Mouse (Mus musculus) 3T3-L1 (cell line): ENCODE results near the gene Sf1.

Source experiments
- DNase-seq: peaks from one replicate; pipeline ENCODE4 v3.0.0-alpha.2; 2015; ENCODE audit warnings: low read depth, low spot score

The Sf1 gene

DNA sequence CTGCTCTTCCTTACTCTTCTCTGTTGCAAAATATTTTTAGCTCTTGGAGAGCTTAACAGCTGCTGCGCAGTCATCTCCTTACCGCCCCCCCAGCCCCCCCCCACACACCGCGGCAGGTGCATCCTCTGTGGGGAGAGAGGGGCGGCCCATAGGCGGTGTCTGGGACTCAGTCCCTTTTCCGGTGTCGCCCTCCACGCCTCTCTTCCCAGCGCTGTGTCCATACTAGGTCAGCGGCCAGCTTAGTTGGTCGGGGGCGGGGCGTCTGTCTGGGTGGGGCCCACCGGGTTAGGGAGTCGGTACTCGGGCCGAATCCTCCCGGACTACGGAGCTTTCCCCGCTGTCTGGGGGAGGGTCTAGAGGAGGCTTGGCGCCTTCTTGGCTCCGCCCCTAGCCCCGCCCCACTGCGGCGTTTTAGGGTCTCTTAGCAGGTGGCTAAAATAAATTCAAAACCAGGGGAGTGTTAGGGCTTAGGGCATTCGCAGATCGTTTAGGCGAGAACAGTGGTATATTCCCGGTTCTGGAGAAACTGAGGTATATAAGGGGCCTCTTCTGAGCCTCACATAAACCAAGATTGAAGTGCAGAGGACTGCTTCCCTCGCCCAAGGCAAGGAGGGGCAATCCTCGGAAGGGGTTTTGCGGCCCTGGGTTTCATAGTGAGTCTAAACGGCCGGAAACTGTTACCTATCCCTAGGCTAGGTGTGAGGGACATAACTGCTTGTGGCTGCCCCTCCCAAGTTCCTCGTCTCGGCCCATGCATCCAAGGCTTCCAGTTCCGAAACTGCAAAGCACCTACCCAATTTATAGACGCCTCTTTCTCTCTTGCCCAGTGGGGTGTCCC lies 35.2 kb downstream of the Sf1 start:
- no peak for DNase-seq

GRCm38 (mm10) chr19:6399285-6400095 lies 36.0 kb downstream of the Sf1 start, which contains the start of gene Rasgrp2:
Gene Rasgrp2 (plus strand): TSS chr19:6399340.
- no peak for DNase-seq

GRCm38 (mm10) chr19:6400096-6401086 lies 36.9 kb downstream of the Sf1 start:
- no peak for DNase-seq

GRCm38 (mm10) chr19:6401131-6401815 lies 37.8 kb downstream of the Sf1 start:
- no peak for DNase-seq

DNA sequence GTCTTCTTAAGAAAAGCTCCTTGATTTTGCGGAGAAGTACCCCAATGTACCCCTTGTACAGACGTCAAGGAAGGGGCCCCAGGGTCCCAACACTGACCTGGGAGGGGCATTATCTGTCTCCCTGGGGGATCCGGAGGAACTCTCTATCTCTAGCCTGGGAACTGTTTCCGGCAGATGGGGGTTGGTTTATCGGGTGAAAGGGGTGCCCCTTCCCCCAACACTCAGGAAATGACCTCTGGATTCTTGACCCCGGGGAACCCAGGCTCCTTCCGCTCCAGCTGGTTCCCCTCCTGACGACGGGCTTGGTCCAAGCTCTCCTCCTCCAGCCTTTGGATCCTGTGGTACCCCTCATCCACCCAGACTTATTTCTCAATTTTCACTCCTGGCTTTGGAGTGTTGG lies 38.5 kb downstream of the Sf1 start:
- no peak for DNase-seq

DNA sequence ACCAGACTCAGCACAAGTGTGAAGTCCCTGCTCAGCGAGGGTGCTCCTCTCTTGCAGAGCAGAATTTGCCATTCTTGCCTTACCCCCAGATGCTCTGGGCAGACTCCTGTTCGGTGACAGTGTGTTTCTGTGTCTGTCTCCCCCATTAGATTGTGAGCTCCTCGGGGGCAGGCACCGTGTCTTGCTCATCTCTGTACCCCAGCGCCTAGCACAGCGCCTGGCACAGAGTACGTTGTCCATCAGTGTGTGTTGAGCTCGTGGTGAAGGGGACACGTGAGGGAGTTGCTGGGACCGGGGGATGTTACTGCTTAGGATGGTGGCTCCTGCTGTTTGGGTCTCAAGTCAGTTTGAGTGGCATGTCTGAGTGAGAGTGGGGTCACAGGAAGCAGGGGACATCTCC lies 40.4 kb downstream of the Sf1 start:
- DNase-seq, result no peak

DNA sequence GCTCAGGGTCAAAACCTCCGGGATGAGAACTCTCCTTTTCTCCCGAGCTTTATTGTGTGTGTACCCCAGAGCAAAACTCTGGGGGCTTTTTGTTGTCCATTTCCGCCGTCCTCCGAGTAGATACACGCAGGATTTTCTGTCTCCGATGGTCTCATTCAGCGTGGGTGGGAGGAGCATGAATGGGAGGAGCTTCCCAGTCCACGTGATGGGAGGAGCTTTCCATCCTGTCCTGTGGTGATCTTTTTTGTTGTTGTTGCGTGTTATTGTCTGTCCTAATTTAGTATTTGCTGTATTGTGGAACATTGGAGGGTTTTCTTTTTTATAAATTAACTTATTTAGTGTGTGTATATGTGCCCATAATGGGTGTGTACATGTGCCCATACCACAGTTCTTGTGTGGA lies 41.9 kb downstream of the Sf1 start:
- DNase-seq, result no peak

DNA sequence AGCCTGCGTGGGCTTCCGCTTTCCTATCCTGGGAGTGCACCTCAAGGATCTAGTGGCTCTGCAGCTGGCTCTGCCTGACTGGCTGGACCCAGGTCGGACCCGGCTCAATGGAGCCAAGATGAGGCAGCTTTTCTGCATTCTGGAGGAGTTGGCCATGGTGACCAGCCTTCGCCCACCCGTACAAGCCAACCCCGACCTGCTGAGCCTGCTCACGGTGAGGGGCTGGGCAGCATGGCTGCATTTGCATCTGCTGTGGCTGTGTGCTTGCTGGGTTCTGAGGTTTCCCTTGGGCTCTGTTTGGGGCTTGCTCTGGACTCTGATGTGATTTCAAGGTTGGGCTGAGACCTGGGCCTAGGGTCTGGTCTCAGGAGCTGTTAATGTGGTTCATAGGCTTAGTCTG lies 43.6 kb downstream of the Sf1 start:
- DNase-seq, result no peak

- DNase-seq, result no peak
These were observed 44.5 kb downstream of the Sf1 start for GRCm38 (mm10) chr19:6407816-6408510.

DNA sequence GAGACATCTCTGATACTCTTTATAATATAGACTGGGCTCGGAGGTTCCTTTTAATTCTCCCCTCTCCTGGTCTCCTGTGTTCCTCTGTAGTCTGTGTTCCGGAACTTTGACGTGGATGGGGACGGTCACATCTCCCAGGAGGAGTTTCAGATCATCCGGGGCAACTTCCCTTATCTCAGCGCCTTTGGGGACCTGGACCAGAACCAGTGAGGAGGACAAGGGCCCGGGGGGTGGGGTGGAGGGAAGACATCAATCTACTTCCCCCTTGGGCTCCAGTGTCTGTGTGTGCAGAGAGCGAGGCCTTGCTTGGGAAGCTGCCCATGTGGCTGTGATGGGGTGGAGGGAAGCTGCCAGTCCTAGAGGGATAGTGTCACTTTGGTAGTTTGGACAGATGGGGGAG lies 45.3 kb downstream of the Sf1 start:
- DNase-seq, result no peak

DNA sequence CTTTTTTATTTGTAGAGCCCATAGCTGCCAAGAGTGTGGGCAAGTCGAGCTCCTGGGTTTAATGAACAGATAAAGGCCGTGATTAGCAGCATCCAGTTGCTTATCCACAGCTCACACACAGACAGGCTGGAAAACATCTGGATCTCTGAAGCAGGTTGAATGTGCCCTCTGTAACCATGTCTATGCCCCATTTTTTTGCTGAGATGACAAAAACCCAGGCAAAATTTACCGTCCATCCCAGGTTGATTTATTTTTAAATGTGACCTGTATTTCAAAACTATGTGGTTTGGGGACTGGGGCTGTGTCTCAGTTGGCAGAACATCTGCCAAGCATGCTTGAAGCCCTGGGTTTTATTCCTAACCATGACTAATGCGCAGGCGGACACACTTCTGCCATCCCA lies 45.7 kb downstream of the Sf1 start:
- DNase-seq, result no peak

DNA sequence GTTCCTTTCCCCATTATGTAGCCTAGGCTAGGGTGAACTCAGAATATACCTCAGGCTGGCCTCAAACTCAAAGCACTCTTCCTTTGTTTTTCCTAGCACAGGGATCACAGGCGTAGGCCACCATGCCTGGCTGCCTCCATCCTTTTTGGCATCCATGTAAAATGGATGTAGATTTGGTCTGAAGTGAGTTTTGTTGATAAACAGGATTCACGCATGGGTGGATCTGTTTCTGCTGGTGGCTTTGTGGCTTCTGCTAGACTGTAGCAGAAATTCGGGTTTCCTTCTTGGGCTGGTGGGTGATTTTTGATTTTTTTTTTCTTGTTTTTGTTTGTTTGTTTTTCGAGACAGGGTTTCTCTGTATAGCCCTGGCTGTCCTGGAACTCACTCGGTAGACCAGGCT lies 46.4 kb downstream of the Sf1 start:
- DNase-seq, result no peak

DNA sequence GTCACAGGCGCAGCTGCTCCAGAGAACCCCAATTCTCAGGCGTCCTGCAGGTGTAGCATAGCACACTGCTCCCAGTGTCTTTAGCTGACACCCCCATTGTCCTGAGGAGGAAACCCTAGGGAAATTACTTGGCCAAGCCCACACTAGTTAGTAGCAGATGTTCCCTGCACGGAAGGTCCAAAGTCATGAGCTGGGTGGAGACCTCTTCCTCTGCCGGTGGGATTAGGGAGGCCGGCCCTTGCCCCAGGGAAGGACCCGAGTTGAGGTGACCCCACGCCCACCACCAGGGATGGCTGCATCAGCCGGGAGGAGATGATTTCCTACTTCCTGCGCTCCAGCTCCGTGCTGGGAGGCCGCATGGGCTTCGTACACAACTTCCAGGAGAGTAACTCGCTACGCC lies 49.3 kb downstream of the Sf1 start:
- no peak for DNase-seq

GRCm38 (mm10) chr19:6415454-6415853 lies 52.0 kb downstream of the Sf1 start:
- DNase-seq, result no peak

- DNase-seq, result no peak
These were observed 52.8 kb downstream of the Sf1 start for GRCm38 (mm10) chr19:6416124-6416770.

- no peak for DNase-seq
These were observed 53.6 kb downstream of the Sf1 start for GRCm38 (mm10) chr19:6416894-6417761.

DNA sequence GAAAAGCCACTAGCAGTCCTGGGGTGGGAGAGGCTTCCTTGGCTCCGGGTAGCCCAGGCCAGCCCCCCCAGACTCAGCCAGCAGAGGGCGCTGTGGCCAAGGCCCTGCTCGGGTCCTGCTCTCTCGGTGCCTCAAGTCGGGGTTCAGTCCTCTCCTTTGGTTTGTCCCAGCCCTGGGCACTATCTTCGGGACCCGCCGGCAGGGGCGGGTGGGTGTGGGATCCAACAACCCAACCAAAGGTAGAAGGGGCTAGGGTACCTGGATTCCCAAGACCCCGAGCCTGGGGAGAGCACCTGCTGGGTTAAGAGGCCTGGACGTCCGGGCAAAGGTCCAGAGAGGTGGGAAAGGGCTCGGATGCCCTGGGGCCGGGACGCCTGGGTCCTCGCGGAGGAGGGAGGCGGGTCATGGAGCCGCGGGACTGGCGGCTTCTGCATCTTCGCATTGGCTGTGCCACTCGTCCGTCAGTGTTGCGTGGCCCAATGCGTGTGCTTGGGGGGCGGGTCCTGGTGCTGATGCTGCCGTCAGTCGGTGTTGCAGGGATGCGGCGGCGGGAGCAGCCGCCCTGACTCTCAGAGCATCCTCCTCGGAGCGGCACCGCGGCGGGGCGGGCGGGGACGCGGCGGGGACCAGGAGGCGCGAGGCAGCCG lies 54.9 kb downstream of the Sf1 start, which contains the start of gene Nrxn2:
Gene Nrxn2, plus strand, starts transcription at position 499 of the 647 bp plus-strand sequence.
- DNase-seq, result peak; percentile 75

DNA sequence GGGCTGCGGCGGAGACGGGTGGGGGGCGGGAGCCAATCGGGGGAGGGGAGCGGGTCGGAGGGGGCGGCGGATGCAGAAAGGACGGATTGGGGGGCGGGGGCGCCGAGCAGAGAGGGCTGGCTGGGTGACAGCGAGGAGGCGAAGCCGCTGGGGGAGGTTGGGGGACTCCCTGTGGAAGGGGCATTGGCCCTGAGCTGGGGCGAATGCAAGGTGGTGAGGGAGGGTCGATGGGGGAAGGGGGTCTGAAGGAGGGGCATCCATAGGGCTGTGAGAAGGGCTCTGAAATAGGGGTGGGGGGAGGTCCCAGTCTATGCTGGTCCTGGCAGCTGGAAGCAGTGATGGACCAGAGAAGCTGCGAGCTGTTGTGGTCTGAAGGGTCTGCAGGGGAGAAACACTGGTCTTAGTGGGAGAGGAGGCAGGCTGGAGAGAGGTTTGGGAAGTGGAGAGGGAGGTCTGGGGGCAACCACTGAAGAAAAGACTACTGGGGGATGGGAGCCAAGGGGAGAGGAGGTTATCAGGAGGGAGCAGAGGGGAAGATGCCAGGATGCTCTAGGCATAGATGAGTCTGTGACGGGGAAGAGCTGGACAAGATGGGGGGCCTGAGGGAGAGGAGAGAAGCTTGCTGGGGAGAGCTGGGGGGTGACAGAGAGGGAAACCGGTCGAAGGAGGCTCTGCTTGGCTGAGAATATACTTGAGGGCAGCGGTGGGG lies 55.6 kb downstream of the Sf1 start:
- no peak for DNase-seq
